Mouse (Mus musculus): Measurements from ENCODE around the gene Mcm2.

Gene Mcm2

GRCm38 (mm10) chr6:88898534-88899048 is at the start of gene Mcm2:
Gene Mcm2, minus strand, starts transcription at chr6:88898780.
- DNase-seq (ENCODE audit: low spot score in 2 of 2): peak; percentile 79 to 93

- DNase-seq (ENCODE audit: low spot score in 2 of 2): no peak
Observed at GRCm38 (mm10) chr6:88947771-88948170, 49.2 kb upstream of the Mcm2 start.

- DNase-seq (ENCODE audit: low spot score in 2 of 2): no peak
Observed at GRCm38 (mm10) chr6:88946442-88946841, 47.9 kb upstream of the Mcm2 start.

GRCm38 (mm10) chr6:88943666-88944065 is 45.1 kb upstream of the Mcm2 start:
- no peak for DNase-seq (ENCODE audit: low spot score in 2 of 2)

- peak; percentile 61 to 80 for DNase-seq (ENCODE audit: low spot score in 2 of 2)
Observed at GRCm38 (mm10) chr6:88942595-88942994, 44.0 kb upstream of the Mcm2 start.

GRCm38 (mm10) chr6:88941628-88942027 is 43.0 kb upstream of the Mcm2 start:
- no peak for DNase-seq (ENCODE audit: low spot score in 2 of 2)

GRCm38 (mm10) chr6:88940090-88940916 is 41.7 kb upstream of the Mcm2 start:
- no peak for DNase-seq (ENCODE audit: low spot score in 2 of 2)

GRCm38 (mm10) chr6:88939281-88940089 is 40.9 kb upstream of the Mcm2 start:
- no peak for DNase-seq (ENCODE audit: low spot score in 2 of 2)

- no peak for DNase-seq (ENCODE audit: low spot score in 2 of 2)
Observed at GRCm38 (mm10) chr6:88938664-88939055, 40.1 kb upstream of the Mcm2 start.

GRCm38 (mm10) chr6:88937971-88938663 is 39.5 kb upstream of the Mcm2 start:
- DNase-seq (ENCODE audit: low spot score in 2 of 2): no peak

- no peak for DNase-seq (ENCODE audit: low spot score in 2 of 2)
Observed at GRCm38 (mm10) chr6:88937214-88937549, 38.6 kb upstream of the Mcm2 start.

GRCm38 (mm10) chr6:88936342-88937213 is 38.0 kb upstream of the Mcm2 start:
- DNase-seq (ENCODE audit: low spot score in 2 of 2): no peak

GRCm38 (mm10) chr6:88935735-88936276 is 37.2 kb upstream of the Mcm2 start:
- peak in 1 of 2 experiments; percentile 67 for DNase-seq (ENCODE audit: low spot score in 2 of 2)

- no peak for DNase-seq (ENCODE audit: low spot score in 2 of 2)
Observed at GRCm38 (mm10) chr6:88934816-88935215, 36.2 kb upstream of the Mcm2 start.

GRCm38 (mm10) chr6:88934132-88934531 is 35.6 kb upstream of the Mcm2 start:
- DNase-seq (ENCODE audit: low spot score in 2 of 2): no peak

- DNase-seq (ENCODE audit: low spot score in 2 of 2): no peak
Observed at GRCm38 (mm10) chr6:88931449-88931848, 32.9 kb upstream of the Mcm2 start.

GRCm38 (mm10) chr6:88930049-88930448 is 31.5 kb upstream of the Mcm2 start:
- no peak for DNase-seq (ENCODE audit: low spot score in 2 of 2)

- DNase-seq (ENCODE audit: low spot score in 2 of 2): no peak
Observed at GRCm38 (mm10) chr6:88929451-88929850, 30.9 kb upstream of the Mcm2 start.

GRCm38 (mm10) chr6:88928576-88928975 is 30.0 kb upstream of the Mcm2 start:
- no peak for DNase-seq (ENCODE audit: low spot score in 2 of 2)

- DNase-seq (ENCODE audit: low spot score in 2 of 2): no peak
Observed at GRCm38 (mm10) chr6:88928026-88928425, 29.4 kb upstream of the Mcm2 start.

- DNase-seq (ENCODE audit: low spot score in 2 of 2): peak; percentile 77 to 85
Observed at GRCm38 (mm10) chr6:88927595-88927994, 29.0 kb upstream of the Mcm2 start.
